Mouse (Mus musculus) olfactory bulb, adult 2 months (tissue): ENCODE results near the gene Rnf150.

ENCODE experiments used
- CTCF ChIP-seq: fragments of 200-500 bp; IDR thresholded peaks from 2 replicates; pipeline ENCODE4 v1.5.1; 2012; ENCODE audit warnings: low read depth, mild to moderate bottlenecking, low read length, moderate library complexity; ENCODE audit not compliant: insufficient read depth
- POLR2A ChIP-seq: fragments of 200-500 bp; IDR thresholded peaks from 2 replicates; pipeline ENCODE4 v1.6.1; 2012; ENCODE audit warnings: mild to moderate bottlenecking, low read depth, low read length, moderate library complexity; ENCODE audit not compliant: insufficient read depth

DNA sequence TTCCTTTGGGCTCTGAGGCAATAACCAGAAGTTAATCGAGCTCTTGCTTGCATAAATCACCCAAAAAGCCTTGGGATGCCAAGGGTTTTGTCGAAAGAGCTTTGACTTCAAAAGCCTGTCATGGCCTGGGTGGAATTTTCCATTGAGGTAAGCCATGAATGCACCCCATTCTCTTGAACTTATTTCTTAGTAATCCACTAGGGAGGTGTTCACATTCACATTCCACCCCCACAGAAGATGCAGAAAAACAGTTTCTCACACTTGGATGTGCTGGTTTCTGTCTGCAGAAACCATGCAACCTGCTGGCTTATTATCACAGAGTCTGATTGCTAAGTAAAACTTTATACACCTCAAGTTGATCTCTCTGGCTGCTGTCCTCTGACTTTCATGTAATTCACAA, 148.1 kb downstream of the Rnf150 start:
- TF ChIP-seq POLR2A (no peak), CTCF (no peak)
